Mouse (Mus musculus): ENCODE results near the gene Gnb2.
A peak's percentile ranks its signal among the peaks of the same experiment; 100 is the strongest.

Gene Gnb2

DNA sequence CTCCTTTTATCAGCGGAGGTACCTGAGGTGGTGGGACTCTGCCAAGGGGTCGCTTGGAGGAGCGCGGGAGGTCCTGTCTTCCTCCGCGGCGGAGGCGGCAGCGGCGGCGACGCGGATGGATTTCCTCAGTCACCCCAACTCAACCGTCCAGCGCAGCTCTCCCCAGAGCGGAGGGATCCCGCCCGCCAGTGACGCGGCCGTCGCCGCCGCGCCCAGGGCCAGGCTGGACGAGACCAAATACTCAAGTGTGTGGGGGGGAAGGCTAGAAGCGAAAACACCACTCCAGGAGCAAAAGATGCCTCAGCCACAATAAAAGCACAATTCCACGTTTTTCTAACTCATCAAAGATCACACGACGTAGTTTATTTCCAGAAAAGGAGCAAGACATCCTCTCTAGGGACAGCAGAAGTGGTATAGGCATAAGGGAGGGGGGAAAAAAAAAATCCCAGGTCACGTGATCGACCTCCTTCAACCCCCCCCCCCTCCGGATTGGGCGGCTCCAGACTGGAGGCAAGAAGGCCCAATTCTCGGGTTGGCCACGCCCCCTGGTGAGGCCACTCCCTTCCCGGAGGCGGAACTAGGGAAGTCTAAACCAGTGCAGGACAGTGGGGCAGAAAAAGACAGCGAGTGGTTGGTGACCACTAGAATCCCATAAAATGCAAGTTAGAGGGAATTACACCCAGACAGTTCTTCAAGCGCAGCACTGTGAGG is at the start of gene Gnb2, which contains the start of gene Epo:
Gene Gnb2 (minus strand): TSS at position 394 of the 711 bp plus-strand sequence.
Gene Epo (minus strand): TSS at position 126 of the 711 bp plus-strand sequence.
- DNase-seq (ENCODE audit: inconsistent age in 2 of 2, low spot score in 1 of 2): peak; percentile 98 to 99

DNA sequence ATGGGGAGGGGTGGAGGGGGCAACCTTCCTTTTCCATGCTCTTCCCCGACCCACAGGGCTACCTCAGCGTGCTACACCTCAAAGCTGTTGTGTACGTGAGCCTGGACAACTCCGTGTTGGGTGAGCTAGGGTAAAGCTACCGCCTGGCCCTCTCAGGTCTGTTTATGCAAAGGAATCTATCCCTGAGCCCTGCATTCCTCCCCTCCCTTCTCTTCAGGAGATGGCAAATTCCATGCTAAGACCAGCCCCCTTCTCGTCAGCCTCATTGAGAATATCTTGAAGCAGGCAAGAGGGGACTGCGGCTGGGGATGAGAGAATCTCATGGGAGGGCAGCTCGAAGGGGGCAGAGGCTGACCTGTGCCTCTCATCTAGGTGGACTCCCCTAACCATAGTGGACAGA is 49.4 kb upstream of the Gnb2 start:
- no peak for DNase-seq (ENCODE audit: inconsistent age in 2 of 2, low spot score in 1 of 2)

DNA sequence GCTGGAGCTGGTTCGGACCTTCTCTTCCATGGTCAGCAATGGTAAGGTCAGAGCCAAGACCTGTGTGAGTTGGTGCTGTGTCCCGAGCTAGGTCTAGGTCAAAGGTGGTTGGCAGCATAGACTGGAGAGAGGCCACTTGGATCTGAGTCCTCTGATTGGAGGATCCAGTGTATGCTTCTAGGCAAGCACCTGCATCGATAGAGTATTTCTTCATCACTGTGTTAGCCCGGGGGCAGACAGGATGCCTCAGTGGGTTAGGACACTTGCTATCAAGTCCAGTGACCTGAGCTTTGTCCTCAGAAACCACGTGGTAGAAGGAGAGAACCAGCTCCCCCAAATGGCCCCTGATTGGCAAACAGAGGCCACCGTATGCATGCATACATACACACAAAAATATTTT is 46.9 kb upstream of the Gnb2 start:
- DNase-seq (ENCODE audit: inconsistent age in 2 of 2, low spot score in 1 of 2): no peak

DNA sequence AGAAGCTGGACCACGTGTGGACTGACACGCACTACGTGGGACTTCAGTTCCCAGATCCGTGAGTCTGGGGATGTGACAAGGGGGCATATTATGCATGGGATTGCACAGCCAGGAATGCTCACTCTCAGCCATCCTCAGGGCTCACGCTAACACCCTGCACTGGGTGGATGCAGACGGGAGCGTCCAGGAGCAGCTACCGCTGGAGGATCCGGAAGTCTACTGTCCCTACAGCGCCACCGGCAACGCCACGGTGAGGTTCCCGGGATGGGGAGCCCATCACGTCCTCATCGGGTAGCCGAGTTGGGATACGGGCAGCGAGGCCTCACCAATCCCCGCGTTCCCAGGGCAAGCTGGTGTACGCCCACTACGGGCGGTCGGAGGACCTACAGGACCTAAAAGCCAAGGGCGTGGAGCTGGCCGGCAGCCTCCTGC is 41.2 kb upstream of the Gnb2 start:
- DNase-seq (ENCODE audit: inconsistent age in 2 of 2, low spot score in 1 of 2): peak; percentile 70 to 83

DNA sequence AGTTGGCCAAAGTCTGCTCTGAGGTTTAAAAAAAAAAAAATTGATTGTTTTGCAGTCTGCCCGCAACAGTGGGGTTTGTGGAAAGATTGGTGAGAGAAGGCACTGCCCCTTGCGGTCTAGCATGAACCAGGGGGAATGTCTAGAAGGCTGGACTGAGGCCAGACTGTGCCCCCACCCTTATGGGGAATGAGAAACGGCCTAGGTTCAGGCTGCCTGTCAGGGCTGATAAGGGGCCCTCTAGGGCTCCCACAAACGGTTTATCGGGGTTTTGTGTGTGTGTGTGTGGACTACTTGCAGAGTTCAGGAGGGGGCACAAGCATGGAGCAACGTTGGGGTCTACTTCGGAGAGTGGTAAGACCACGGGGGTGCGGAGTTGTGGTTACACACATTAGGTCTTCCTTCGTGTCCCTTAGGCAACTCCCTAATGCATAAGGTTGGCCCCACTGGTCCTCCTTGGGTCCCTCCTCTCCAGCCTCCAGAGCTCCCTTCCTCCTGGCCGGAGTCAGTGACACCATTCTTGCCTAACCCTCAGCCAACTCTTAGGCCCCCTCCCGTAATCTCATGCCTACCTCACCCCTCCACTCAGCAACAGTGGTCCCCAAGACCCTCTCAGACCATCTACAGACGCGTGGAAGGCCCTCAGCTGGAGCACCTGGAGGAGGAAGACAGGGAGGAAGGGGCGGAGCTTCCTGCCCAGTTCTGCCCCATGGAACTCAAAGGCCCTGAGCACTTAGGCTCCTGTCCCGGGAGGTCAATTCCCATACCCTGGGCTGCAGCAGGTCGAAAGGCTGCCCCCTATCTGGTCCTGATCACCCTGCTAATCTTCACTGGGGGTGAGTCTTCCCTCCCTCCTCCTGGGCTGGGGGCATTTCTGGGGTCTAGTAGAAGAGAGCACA is 37.6 kb upstream of the Gnb2 start:
- DNase-seq (ENCODE audit: inconsistent age in 2 of 2, low spot score in 1 of 2): no peak

DNA sequence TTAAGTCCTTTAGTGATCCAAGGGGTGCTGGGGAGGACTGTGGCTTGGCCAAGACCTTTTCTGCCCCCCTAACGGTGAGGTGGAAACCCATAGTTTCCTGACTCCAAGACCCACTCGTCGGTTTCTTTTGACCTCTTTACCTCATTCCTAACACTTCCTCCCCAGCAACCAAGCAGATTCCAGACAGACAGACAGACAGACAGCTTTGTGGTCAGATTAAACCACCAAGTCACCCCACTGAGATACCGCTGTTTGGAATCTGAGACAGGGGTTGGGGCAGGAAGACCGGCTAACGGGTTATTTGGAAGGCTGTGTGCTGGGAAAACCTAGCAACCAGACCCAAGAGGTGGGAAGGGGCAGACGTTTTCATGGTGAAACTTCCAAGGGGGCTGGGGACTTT is 36.9 kb upstream of the Gnb2 start:
- DNase-seq (ENCODE audit: inconsistent age in 2 of 2, low spot score in 1 of 2): no peak

DNA sequence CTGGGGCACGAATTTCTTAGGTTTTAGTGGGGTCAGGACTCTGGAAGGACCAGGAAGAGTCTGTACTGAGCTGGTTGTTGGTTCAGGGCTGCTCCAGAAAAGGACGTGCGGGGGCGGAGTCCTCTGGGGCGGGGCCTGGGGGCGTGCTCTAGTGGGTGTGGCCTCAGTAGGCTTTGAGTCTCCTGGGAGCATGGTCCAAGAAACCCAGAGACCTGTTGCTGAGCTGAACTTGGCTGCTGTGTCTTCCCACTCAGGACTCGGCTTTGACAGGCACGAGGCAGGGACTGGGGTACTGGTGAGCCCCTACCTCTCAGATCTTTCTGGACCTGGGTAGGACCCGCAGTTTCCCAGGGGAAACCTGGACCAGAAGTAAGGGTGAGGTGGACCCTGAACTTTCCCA is 36.4 kb upstream of the Gnb2 start, which contains the start of gene Tfr2:
Gene Tfr2 (plus strand): TSS at position 176 of the 400 bp plus-strand sequence.
- DNase-seq (ENCODE audit: inconsistent age in 2 of 2, low spot score in 1 of 2): peak; percentile 60 to 79

DNA sequence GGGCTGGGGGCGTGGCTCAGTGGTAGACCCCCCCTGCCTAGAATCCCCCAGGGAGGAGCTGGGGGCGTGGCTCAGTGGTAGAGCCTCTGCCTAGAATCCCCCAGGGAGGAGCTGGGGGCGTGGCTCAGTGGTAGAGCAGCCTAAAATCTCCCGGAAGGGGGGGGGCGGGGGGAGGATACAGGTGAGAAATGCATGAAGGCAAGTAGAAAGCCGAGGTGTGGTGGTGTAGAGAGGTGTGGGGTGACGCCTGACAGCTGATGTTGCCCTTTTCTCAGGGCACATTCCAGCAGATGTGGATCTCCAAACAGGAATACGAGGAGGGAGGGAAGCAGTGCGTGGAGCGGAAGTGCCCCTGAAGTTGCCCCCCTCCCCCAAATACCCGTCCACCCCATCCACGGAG is 35.7 kb upstream of the Gnb2 start:
- no peak for DNase-seq (ENCODE audit: inconsistent age in 2 of 2, low spot score in 1 of 2)

DNA sequence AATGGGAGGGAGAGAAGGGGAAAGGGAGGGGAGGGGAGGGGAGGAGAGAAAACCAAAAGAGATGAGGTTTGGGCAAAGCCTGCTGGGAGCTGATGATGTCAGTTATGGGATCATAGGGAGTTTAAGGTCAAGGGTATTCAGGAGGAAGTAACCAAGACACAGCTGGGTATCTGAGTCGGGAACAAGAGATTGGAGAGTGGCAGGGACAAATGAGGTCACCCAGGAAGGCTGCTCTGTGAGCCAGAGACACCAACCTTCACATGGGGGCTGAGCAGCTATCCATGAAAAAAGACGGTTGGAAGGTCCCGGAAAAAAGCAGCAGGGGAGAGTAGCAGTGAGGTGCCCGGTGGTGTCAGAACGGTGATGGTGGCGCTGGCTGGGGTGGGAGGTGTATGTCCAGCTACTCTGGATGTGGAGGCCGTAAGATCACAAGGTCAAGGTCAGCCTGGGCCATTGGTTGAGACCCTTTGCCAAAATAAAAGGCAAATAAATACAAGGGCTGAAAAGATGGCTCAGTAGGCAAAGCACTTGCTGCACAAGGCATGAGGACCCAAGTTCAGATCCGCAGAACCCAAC is 35.0 kb upstream of the Gnb2 start:
- peak; percentile 64 to 77 for DNase-seq (ENCODE audit: inconsistent age in 2 of 2, low spot score in 1 of 2)

DNA sequence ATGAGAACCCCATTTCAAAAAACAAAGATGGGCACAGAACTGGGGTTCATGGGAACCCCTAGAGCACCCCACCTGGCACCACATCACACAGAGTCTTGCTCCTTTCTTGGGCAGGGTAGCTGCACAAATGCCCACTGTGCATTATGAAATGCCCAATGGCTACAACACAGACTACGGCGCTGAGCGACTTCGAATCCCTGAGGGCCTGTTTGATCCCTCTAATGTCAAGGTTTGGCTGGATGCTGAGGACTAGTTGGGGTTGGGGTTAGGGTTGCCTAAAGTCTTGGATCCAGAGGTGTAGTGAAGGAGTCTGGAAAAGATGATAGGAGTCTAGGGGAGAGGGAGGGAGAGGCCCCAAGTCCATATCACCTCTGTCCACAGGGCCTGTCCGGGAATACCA is 33.1 kb upstream of the Gnb2 start:
- no peak for DNase-seq (ENCODE audit: inconsistent age in 2 of 2, low spot score in 1 of 2)

DNA sequence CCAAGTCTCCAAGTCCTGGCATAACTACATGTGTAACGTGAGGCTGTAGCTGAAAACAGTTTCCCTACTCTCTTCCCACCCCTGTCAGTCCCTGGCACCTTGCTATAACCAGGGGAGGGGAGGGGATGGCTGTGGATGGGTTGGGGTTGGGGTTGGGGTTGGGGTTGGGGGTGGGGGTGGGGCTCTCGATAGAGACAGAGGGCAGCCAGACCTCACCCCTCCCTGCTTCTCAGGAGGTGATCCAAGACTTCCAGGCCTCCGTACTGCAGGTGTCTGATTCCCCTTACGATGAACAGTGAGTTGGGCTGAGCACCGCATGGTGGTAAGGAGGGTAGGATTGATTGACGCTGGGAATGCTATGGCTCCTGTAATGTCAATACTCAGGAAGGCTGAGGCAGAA is 32.4 kb upstream of the Gnb2 start:
- no peak for DNase-seq (ENCODE audit: inconsistent age in 2 of 2, low spot score in 1 of 2)

DNA sequence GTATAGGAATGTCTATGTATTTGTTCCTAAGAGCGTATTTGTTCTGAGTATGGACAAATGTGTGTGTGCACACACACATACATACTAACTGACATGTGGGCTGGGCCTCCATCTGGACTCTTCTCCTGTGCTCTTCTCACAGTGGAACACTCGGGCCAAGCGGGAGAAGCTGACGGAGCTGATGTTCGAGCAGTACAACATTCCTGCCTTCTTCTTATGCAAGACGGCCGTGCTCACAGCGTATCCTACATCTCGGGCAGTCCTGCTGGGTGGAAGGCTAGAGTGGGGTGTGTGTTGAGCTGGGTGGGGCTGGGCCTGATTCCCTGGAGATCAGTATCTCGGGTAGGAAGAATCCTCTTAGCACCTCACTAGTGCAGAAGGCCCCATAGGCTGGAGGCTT is 29.7 kb upstream of the Gnb2 start:
- no peak for DNase-seq (ENCODE audit: inconsistent age in 2 of 2, low spot score in 1 of 2)

DNA sequence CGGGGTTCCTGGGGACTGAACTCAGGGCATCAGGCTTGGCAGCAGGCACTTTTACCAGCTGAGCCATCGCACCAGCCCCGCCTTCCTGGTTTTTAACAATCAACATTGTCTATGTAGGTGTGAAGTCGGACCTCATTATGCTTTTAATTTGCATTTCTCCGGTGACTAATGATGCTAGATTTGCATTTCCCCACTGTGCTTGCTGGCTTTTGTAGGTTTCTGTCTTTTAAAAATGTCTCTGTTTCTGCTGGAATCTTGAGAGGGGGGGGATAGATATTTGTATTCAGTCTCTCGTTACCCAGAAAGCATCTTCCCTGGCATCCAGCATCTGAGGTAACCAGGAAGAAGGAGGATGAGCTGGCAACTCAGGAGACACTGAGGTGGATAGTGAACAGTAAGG is 28.2 kb upstream of the Gnb2 start:
- DNase-seq (ENCODE audit: inconsistent age in 2 of 2, low spot score in 1 of 2): no peak

DNA sequence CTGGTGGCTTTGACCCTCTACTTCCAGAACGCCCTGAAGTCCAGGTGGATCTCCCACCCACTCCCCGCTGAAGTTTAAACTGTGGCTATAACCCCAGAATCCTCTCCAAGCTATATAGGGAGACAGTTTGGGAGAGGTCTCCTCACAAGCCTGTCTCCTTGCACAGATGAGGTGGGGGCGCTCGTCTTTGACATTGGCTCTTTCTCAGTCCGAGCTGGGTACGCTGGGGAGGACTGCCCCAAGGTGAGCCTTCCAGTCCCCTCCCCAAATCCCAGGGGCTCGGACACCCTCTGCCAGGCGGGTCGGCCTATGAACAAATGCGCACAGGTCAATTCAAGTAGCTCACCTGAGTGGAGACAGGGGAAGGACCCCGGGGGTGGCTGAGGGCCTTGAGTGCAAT is 20.6 kb upstream of the Gnb2 start:
- no peak for DNase-seq (ENCODE audit: inconsistent age in 2 of 2, low spot score in 1 of 2)

DNA sequence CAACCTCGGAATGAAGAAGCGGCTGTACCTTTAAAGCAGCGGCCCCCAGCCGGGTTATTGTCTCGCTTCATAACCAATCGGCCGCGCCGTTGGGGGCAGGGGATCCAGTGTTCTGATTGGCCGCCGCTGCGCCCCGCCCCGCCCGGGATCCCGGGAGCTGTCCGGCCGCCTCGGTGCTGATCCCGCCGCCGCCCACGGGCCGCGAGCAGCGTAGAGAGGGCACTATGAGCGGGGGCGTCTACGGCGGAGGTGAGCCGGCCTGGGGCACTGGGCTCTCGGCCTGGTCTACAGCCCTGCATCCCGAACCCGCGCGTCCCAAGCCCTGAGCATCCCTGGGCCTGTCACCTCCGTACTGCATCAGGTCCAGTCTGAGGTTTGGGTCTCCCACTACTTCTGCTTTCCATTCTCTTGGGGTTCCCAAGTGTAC is 20.1 kb upstream of the Gnb2 start, which contains the start of gene Actl6b:
Gene Actl6b (plus strand): TSS at position 107 of the 427 bp plus-strand sequence.
- peak; percentile 74 to 87 for DNase-seq (ENCODE audit: inconsistent age in 2 of 2, low spot score in 1 of 2)

DNA sequence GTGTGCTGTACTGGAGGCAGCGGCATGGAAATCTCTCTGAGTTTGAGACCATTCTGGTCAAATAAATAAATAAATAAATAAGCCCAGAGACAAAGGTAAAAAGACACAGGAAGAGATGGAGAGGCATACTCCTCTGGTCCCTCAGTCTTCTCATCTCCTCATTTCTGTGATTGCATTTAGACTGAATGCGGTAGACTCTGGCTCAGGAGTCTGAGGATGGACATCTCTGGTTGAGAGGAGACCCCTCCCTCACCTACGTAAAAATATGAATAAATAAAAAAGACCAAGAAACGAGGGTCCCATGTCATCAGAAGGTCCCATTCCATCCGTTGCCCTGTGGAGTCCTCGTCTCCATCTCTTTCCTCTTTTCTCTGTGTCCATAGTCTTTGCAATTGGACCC is 19.7 kb upstream of the Gnb2 start:
- no peak for DNase-seq (ENCODE audit: inconsistent age in 2 of 2, low spot score in 1 of 2)

DNA sequence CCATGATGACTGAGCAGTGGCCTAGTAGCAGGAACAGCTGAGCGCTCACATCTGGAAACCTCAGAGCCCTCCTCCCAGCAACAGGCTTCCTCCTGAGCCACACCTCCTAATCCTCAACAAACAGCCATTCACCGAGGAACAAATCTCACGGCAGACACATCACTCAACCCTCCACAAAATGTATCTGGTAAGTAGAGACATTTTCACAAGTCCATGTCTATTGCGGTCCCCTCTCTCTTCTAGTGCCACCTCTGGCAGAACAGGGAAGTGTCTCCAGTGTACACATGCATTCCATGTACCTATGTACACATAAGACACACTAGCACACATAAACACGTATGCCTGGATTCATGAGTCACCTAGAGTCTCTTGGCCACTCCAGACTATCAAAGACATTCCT is 17.8 kb upstream of the Gnb2 start:
- DNase-seq (ENCODE audit: inconsistent age in 2 of 2, low spot score in 1 of 2): no peak

DNA sequence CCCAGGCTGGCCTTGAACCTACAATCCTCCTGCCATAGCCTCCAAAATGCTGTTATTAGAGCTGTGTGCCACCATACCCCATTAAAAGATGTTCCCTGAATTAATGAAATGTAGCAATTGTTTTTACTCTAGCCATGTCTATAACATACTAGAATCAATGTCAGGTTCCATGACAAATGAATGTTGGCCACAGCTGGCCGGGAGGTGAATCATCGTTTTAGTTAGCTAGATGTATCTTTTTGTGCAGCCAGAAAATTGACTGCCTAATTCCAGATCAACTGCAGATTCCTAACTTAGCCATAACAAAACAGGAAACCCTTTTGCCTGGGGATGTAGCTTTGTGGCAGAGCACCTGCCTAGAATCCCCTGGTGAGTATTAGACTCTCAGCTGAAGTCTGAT is 16.5 kb upstream of the Gnb2 start:
- DNase-seq (ENCODE audit: inconsistent age in 2 of 2, low spot score in 1 of 2): peak in 1 of 2 experiments; percentile 72

DNA sequence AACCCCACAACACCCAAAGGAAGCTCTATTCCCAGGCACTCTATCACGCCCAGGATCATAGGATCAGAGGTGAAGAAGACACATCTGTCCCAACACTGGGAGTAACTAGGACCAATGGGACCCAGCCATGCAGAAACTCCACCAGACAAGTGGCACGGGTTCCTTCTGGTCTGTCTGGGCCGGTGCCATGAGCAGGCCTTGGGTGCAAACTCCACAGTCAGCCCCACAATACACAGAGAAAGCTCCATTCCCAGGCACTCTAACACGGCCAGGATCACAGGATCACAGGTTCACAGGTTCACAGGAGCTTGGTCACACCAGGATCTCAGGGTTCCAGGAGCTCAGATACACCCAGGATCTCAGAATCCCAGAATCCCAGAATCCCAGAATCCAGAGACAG is 12.3 kb upstream of the Gnb2 start:
- DNase-seq (ENCODE audit: inconsistent age in 2 of 2, low spot score in 1 of 2): no peak

DNA sequence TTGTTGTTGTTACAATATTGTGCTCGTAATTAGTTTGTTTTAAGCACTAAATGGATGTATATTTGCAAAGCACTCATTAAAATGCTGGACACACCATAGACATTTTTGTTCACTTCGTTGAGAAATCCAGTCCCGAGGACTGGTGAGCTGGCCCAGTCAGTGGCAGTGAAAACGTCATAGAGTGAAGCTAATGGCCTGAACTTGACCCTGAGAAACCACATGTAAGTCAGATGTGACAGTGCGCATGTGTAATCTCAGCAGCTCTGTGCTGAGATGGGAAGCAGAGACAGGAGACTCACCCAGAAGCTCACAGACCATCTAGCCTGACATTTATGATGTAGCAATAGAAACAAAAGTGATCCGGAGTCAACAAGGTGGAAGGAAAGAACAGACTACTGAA is 11.6 kb upstream of the Gnb2 start:
- DNase-seq (ENCODE audit: inconsistent age in 2 of 2, low spot score in 1 of 2): peak; percentile 64 to 81

DNA sequence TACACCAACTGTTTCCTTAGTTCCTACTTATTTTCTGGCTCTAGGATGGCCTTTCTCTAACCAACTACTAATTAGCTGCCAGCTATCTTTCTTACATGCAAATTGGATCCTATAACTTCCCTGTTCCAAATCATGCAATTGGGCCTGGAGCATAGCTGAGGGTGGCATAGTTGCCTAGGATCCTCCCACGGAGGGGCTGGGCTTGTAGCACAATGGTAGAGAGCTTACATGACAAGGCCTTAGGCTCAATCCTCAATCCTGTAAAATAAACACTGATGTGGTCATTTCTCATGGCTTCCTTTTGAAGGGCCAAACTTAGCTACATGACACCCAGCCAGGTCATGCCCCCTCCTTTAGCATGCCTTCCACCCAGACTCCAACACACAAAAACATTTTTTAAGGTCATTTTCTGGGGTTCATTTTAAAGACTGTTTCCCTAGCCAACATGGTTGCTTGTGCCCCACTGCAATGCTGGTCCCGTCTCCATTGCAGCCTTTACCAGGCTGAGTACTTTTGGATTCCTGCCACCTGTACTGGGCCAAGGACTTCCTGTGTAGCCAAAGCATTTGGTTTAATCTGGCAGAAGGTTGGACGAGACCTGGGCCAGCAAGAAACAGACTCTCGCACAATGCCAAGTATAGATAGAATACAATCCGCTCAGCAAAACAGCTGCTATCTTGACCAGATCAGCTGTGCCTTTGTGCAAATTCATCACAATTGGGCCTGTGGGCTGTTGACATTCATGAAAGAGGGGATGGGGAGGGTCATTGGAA is 8.6 kb upstream of the Gnb2 start:
- peak; percentile 73 to 89 for DNase-seq (ENCODE audit: inconsistent age in 2 of 2, low spot score in 1 of 2)

Measured in adrenal gland, adult (tissue).